Mouse (Mus musculus) heart, adult 2 months (tissue): ENCODE measurements around the gene Resf1.
"Not testable (repeated sequence)": the region's sequence is repeated elsewhere in the genome, so short reads cannot be mapped to it uniquely, and the experiment has no call there.

ENCODE experiments used
- CTCF ChIP-seq: fragments of 200-600 bp; IDR thresholded peaks from 2 replicates; pipeline ENCODE4 v1.8.1; 2022; ENCODE audit warnings: antibody characterized with exemption, mild to moderate bottlenecking, moderate library complexity
- POLR2A ChIP-seq: fragments of 200-500 bp; IDR thresholded peaks from 2 replicates; pipeline ENCODE4 v1.6.1; 2011; ENCODE audit warnings: mild to moderate bottlenecking, low read depth, low read length, control low read depth; ENCODE audit not compliant: insufficient read depth

DNA sequence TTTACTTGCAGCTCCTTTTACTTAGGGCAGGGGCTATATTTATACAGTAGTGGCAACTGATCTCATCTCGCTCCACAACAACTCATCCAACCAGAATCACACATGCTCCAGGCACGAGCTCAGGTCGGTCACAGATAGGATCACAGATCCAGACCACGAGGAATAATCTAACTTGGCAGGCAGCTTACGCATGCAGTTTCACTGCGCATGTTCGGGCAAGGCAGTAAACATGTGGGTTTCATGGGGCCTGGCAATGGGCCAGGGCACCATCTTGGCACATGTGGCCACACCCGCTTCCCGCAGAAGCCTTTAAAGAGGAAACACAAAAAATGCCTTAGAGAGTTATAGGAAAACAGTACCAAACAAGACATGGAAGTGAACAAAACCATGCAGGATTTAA, 21.0 kb upstream of the Resf1 start:
- not testable (repeated sequence) for TF ChIP-seq POLR2A, CTCF
